Mouse (Mus musculus) MEL (cell line): ENCODE results near the gene Ergic2. TPM values are rescaled to one million over a fixed set of nuclear protein-coding genes. Genes with fewer than 3 reads are reported as not detected.

Experiments
- DNase-seq: peaks from one replicate; pipeline ENCODE4 v3.0.0; 2011; ENCODE audit warnings: low read depth, low spot score
- H3K27ac ChIP-seq: 2 replicates; pipeline ENCODE4 v1.5.1; 2012; ENCODE audit warnings: low read depth, mild to moderate bottlenecking, control low read depth, low read length, moderate library complexity; ENCODE audit not compliant: control insufficient read depth
- H3K27me3 ChIP-seq, 2 experiments: fragments of 150-350 bp in 1 of 2; sonication (generic) in 1 of 2; 2 replicates each; pipeline ENCODE4 v1.6.1; 2012; ENCODE audit warnings: low read length in 2 of 2, mild to moderate bottlenecking in 2 of 2, improper control_type of control experiment in 1 of 2, moderate library complexity in 1 of 2; ENCODE audit not compliant: insufficient read depth in 2 of 2, control insufficient read depth in 1 of 2
- H3K36me3 ChIP-seq, 2 experiments: 2 replicates each; pipeline ENCODE4 v1.6.1; 2012 to 2014; ENCODE audit warnings: low read length in 2 of 2, improper control_type of control experiment in 1 of 2, inconsistent platforms in 1 of 2, mild to moderate bottlenecking in 1 of 2; ENCODE audit not compliant: insufficient read depth in 2 of 2, control insufficient read depth in 1 of 2
- H3K4me1 ChIP-seq, 2 experiments: fragments of 150-350 bp in 1 of 2; sonication (generic) in 1 of 2; 2 replicates each; pipeline ENCODE4 v1.6.1; 2012; ENCODE audit warnings: low read length in 2 of 2, improper control_type of control experiment in 1 of 2, mild to moderate bottlenecking in 1 of 2; ENCODE audit not compliant: insufficient read depth in 2 of 2, control insufficient read depth in 1 of 2
- H3K4me3 ChIP-seq, 2 experiments: fragments of 150-350 bp in 1 of 2; sonication (generic) in 1 of 2; 2 replicates each; pipeline ENCODE4 v1.5.1; 2012; ENCODE audit warnings: low read depth in 2 of 2, low read length in 2 of 2, mild to moderate bottlenecking in 2 of 2, moderate library complexity in 2 of 2, control low read depth in 1 of 2, improper control_type of control experiment in 1 of 2; ENCODE audit not compliant: control insufficient read depth in 1 of 2, insufficient read depth in 1 of 2
- H3K79me2 ChIP-seq: 2 replicates; pipeline ENCODE4 v1.6.1; 2012; ENCODE audit warnings: mild to moderate bottlenecking, low read length, moderate library complexity; ENCODE audit not compliant: control insufficient read depth, poor library complexity, insufficient read depth
- H3K9ac ChIP-seq: 2 replicates; pipeline ENCODE4 v1.6.1; 2012; ENCODE audit warnings: low read depth, mild to moderate bottlenecking, control low read depth, low read length, moderate library complexity; ENCODE audit not compliant: control insufficient read depth, poor library complexity, severe bottlenecking
- H3K9me3 ChIP-seq: fragments of 150-350 bp; sonication (generic); replicated peaks from 2 replicates; pipeline ENCODE4 v1.6.1; 2012; ENCODE audit warnings: mild to moderate bottlenecking, low read length, improper control_type of control experiment, moderate library complexity; ENCODE audit not compliant: insufficient read depth
- CHD1 ChIP-seq: IDR thresholded peaks from 2 replicates; pipeline ENCODE4 v1.6.1; 2012; ENCODE audit warnings: low read depth, mild to moderate bottlenecking, inconsistent platforms, low read length, improper control_type of control experiment
- EP300 ChIP-seq, 2 experiments: IDR thresholded peaks; 2 replicates each; pipeline ENCODE4 v1.6.1; 2011; ENCODE audit warnings: improper control_type of control experiment in 2 of 2, low read length in 2 of 2, low read depth in 1 of 2, mild to moderate bottlenecking in 1 of 2
- JUND ChIP-seq: IDR thresholded peaks from 2 replicates; pipeline ENCODE4 v1.6.1; 2011; ENCODE audit warnings: low read depth, mild to moderate bottlenecking, improper control_type of control experiment, low read length
- MAFK ChIP-seq: IDR thresholded peaks from 2 replicates; pipeline ENCODE4 v1.6.1; 2011; ENCODE audit warnings: low read depth, mild to moderate bottlenecking, low read length, improper control_type of control experiment, borderline replicate concordance
- MAZ ChIP-seq: IDR thresholded peaks from 2 replicates; pipeline ENCODE4 v1.6.1; 2012; ENCODE audit warnings: low read depth, mild to moderate bottlenecking, inconsistent platforms, low read length, improper control_type of control experiment
- MXI1 ChIP-seq: IDR thresholded peaks from 2 replicates; pipeline ENCODE4 v1.6.1; 2011; ENCODE audit warnings: mild to moderate bottlenecking, low read depth, low read length, improper control_type of control experiment
- MYC ChIP-seq: IDR thresholded peaks from 2 replicates; pipeline ENCODE4 v1.6.1; 2011; ENCODE audit warnings: low read depth, mild to moderate bottlenecking, low read length, improper control_type of control experiment, moderate library complexity
- NELFE ChIP-seq: IDR thresholded peaks from 2 replicates; pipeline ENCODE4 v1.6.1; 2011; ENCODE audit warnings: low read depth, low read length, improper control_type of control experiment
- POLR2A ChIP-seq, 2 experiments: IDR thresholded peaks; 2 replicates each; pipeline ENCODE4 v1.6.1; 2011 to 2012; ENCODE audit warnings: low read length in 2 of 2, mild to moderate bottlenecking in 2 of 2, control low read depth in 1 of 2, improper control_type of control experiment in 1 of 2, low read depth in 1 of 2, moderate library complexity in 1 of 2; ENCODE audit not compliant: control insufficient read depth in 1 of 2, insufficient read depth in 1 of 2, poor library complexity in 1 of 2
- POLR2AphosphoS2 ChIP-seq: IDR thresholded peaks from 2 replicates; pipeline ENCODE4 v1.6.1; 2011; ENCODE audit warnings: low read length, improper control_type of control experiment
- POLR2AphosphoS5 ChIP-seq: IDR thresholded peaks from 2 replicates; pipeline ENCODE4 v1.6.1; 2012; ENCODE audit warnings: low read depth, borderline replicate concordance, mild to moderate bottlenecking, inconsistent platforms, low read length, moderate library complexity, mixed read lengths
- SIN3A ChIP-seq: IDR thresholded peaks from 2 replicates; pipeline ENCODE4 v1.6.1; 2012; ENCODE audit warnings: low read length, improper control_type of control experiment, inconsistent platforms
- TBP ChIP-seq: IDR thresholded peaks from 2 replicates; pipeline ENCODE4 v1.8.0; 2011; ENCODE audit warnings: low read depth, low read length, improper control_type of control experiment
- TCF12 ChIP-seq: IDR thresholded peaks from 2 replicates; pipeline ENCODE4 v1.6.1; 2014; ENCODE audit warnings: low read depth, mild to moderate bottlenecking, inconsistent platforms, low read length, improper control_type of control experiment, moderate library complexity
- UBTF ChIP-seq: IDR thresholded peaks from 2 replicates; pipeline ENCODE4 v1.6.1; 2012; ENCODE audit warnings: low read depth, mild to moderate bottlenecking, inconsistent platforms, low read length, improper control_type of control experiment, moderate library complexity, borderline replicate concordance; ENCODE audit not compliant: insufficient read depth
- USF2 ChIP-seq, 2 experiments: IDR thresholded peaks; 2 replicates each; pipeline ENCODE4 v1.6.1; 2011 to 2012; ENCODE audit warnings: improper control_type of control experiment in 2 of 2, low read length in 2 of 2, borderline replicate concordance in 1 of 2, inconsistent platforms in 1 of 2, low read depth in 1 of 2, mild to moderate bottlenecking in 1 of 2; ENCODE audit not compliant: insufficient read depth in 1 of 2
- ZKSCAN1 ChIP-seq: IDR thresholded peaks from 2 replicates; pipeline ENCODE4 v1.6.1; 2012; ENCODE audit warnings: low read depth, mild to moderate bottlenecking, inconsistent platforms, low read length, improper control_type of control experiment, moderate library complexity
- polyA plus RNA-seq, 2 experiments: library from polyadenylated mRNA; stranded (reverse) in 1 of 2; unstranded in 1 of 2; fragments of >175 nt in 1 of 2; fragments of >200 nt in 1 of 2; gene quantifications; 2 replicates each; pipeline versions ENCODE4 v1.2.1 to v1.2.4; 2012; ENCODE audit warnings: low replicate concordance in 2 of 2, low read depth in 1 of 2; ENCODE audit not compliant: insufficient read length in 2 of 2, insufficient read depth in 1 of 2, missing spikeins in 1 of 2
- total RNA-seq: library from RNA; depleted of rRNA; stranded (reverse); fragments of 300-350 nt; gene quantifications from 2 replicates; pipeline ENCODE4 v1.2.3, GENCODE M21; 2012

Ergic2 gene
- total and polyA plus RNA-seq, 3 experiments = 41.8 to 84.9 TPM; not detected in 1

- no peak for DNase-seq
- no peak overlapping the region for H3K9ac ChIP-seq
- no peak overlapping the region for H3K27ac ChIP-seq
- peaks cover 29% of the 10 kb centered on the region for H3K79me2 ChIP-seq
- H3K27me3 ChIP-seq = no peaks in the 10 kb centered on the region
- H3K36me3 ChIP-seq = peaks cover 5 to 27% of the 10 kb centered on the region in 2 experiments
- no peaks in the 10 kb centered on the region for H3K9me3 ChIP-seq
- H3K4me1 ChIP-seq = no peaks in the 10 kb centered on the region
- no peak overlapping the region for H3K4me3 ChIP-seq
- TF ChIP-seq CHD1 (no peak), MAZ (no peak), MXI1 (no peak), EP300 (IDR thresholded peaks at IDR 0.05; ENCODE audit: low read depth in 1 of 2, low read length in 2 of 2) (no peak)
Observed at GRCm38 (mm10) chr6:148205134-148205533, 7.0 kb downstream of the Ergic2 start.

GRCm38 (mm10) chr6:148199729-148200128 lies 12.4 kb downstream of the Ergic2 start:
- Histone ChIP-seq H3K27me3 (no peaks in the 10 kb centered on the region), H3K9ac (no peak overlapping the region), H3K36me3 (peaks cover 0 to 29% of the 10 kb centered on the region in 2 experiments; a peak in 2 of 4 replicates)
- TF ChIP-seq POLR2A (IDR thresholded peaks at IDR 0.05; ENCODE audit: control insufficient read depth in 1 of 2, insufficient read depth in 1 of 2, low read depth in 1 of 2, low read length in 2 of 2, poor library complexity in 1 of 2) (no peak), NELFE (no peak), UBTF (no peak), JUND (no peak), TBP (no peak), MAZ (no peak), CHD1 (no peak), ZKSCAN1 (no peak), USF2 (IDR thresholded peaks at IDR 0.05; ENCODE audit: borderline replicate concordance in 1 of 2, insufficient read depth in 1 of 2, low read depth in 1 of 2, low read length in 2 of 2) (no peak), SIN3A (no peak), MYC (no peak), TCF12 (no peak), POLR2AphosphoS2 (no peak), MAFK (no peak), POLR2AphosphoS5 (no peak)
- TF ChIP-seq, all 39 proteins: peak for 0
- H3K79me2 ChIP-seq = no peaks in the 10 kb centered on the region; the same call in 1 of the 2 replicates
- no peak overlapping the region for H3K27ac ChIP-seq
- H3K4me3 ChIP-seq = no peak overlapping the region
- no peak for DNase-seq
- H3K9me3 ChIP-seq = no peaks in the 10 kb centered on the region
- no peaks in the 10 kb centered on the region for H3K4me1 ChIP-seq
